Mouse (Mus musculus) spleen, adult 2 months (tissue): ENCODE results near the gene Slc22a3.

Experiments
- CTCF ChIP-seq: fragments of 200-500 bp; IDR thresholded peaks from 2 replicates; pipeline ENCODE4 v1.5.1; 2011; ENCODE audit warnings: mild to moderate bottlenecking, inconsistent platforms; ENCODE audit not compliant: insufficient read depth, insufficient read length, insufficient replicate concordance; ENCODE audit errors: extremely low read depth
- POLR2A ChIP-seq: fragments of 200-500 bp; IDR thresholded peaks from 2 replicates; pipeline ENCODE4 v1.6.1; 2011; ENCODE audit warnings: low read depth, low read length, inconsistent platforms

DNA sequence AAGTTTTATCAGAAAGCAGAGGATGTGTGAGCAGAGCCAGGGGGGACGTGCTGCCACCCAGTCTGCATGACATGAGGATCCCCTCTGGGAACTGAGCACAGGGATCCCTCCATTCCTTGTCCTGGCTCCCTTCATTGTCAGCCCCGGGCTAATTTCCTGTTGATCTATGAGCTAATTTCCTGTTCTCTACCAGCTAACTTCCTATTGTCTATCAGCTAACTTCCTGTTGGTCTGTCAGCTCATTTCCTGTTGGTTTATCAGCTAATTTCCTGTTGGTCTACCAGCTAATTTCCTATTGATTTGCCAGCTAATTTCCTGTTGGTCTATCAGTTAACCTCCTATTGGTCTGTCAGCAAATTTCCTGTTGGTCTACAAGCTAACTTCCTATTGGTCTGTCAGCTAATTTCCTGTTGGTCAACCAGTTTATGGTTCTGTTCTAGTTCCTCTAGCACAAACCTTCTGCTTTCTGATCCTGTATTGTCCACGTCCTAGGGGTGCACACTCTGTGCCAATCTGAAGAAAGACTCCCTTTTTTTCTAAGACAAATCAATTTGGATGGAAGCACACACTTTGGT, 32.9 kb downstream of the Slc22a3 start:
- TF ChIP-seq CTCF (no peak), POLR2A (no peak)
